Mouse (Mus musculus) heart, embryonic 16.5 days (tissue): Measurements from ENCODE around the gene Gm28729. TPM values are rescaled to one million over a fixed set of nuclear protein-coding genes. Genes with fewer than 3 reads are reported as not detected.
A peak's percentile ranks its signal among the peaks of the same experiment; 100 is the strongest.
"Not testable (repeated sequence)": the region's sequence is repeated elsewhere in the genome, so short reads cannot be mapped to it uniquely, and the experiment has no call there.

Source experiments
- ATAC-seq: fragments of 200-750 bp; cut with Nextera tagmentation; replicated peaks from 2 replicates; pipeline ENCODE4 v1.8.0; 2017; ENCODE audit warnings: moderate number of reproducible peaks; ENCODE audit not compliant: insufficient read depth, low FRiP score; ENCODE audit errors: extremely low read depth
- H3K27ac ChIP-seq: fragments of 300-500 bp; sonication (generic); 2 replicates; pipeline ENCODE4 v1.5.1; 2014; ENCODE audit warnings: mild to moderate bottlenecking, low read length, control low read depth, moderate library complexity
- H3K27me3 ChIP-seq: fragments of 300-500 bp; sonication (generic); 2 replicates; pipeline ENCODE4 v1.6.1; 2014; ENCODE audit warnings: low read length, mixed read lengths; ENCODE audit not compliant: control insufficient read depth, insufficient read depth
- H3K36me3 ChIP-seq: fragments of 300-500 bp; sonication (generic); 2 replicates; pipeline ENCODE4 v1.6.1; 2014; ENCODE audit not compliant: control insufficient read depth, insufficient read depth
- H3K4me1 ChIP-seq: fragments of 300-500 bp; sonication (generic); 2 replicates; pipeline ENCODE4 v1.6.1; 2014; ENCODE audit warnings: low read length, mixed read lengths; ENCODE audit not compliant: control insufficient read depth, insufficient read depth
- H3K4me2 ChIP-seq: fragments of 300-500 bp; sonication (generic); 2 replicates; pipeline ENCODE4 v1.6.1; 2014; ENCODE audit warnings: low read depth, mild to moderate bottlenecking, control low read depth, low read length
- H3K4me3 ChIP-seq: fragments of 300-500 bp; sonication (generic); 2 replicates; pipeline ENCODE4 v1.5.1; 2014; ENCODE audit warnings: mild to moderate bottlenecking, control low read depth, low read length
- H3K9ac ChIP-seq: fragments of 300-500 bp; sonication (generic); 2 replicates; pipeline ENCODE4 v1.6.1; 2014; ENCODE audit warnings: low read length, control low read depth
- H3K9me3 ChIP-seq: fragments of 300-500 bp; sonication (generic); replicated peaks from 2 replicates; pipeline ENCODE4 v1.6.1; 2016; ENCODE audit warnings: low read length; ENCODE audit not compliant: control insufficient read depth
- WGBS: fragments of 180-500 bp; shearing (Covaris S2); extraction: QIAGEN DNeasy Blood & Tissue Kit; methylation state at CpG from one replicate; pipeline ENCODE4 v1.1.7; 2014; 5-methylcytosine and 5-hydroxymethylcytosine counted together
- polyA plus RNA-seq: library from polyadenylated mRNA; unstranded; fragments of >200 nt; fragmentation: Nextera tagmentation; extraction: Ambion mirVana; gene quantifications from 2 replicates; pipeline ENCODE4 v1.2.1, GENCODE M21; 2015

Gm28729 gene
- polyA plus RNA-seq, 1 experiment from 2014 or later: not detected

GRCm38 (mm10) chr9:96530674-96531081 is 5.6 kb upstream of the Gm28729 start:
- ATAC-seq: no peak
- 0 out of 2 replicates have a peak, but pooled peaks cover 3% of the 10 kb centered on the region for H3K4me1 ChIP-seq
- H3K27ac ChIP-seq: no peak overlapping the region
- H3K9me3 ChIP-seq: no peaks in the 10 kb centered on the region
- H3K4me3 ChIP-seq: no peak overlapping the region
- H3K36me3 ChIP-seq: no peaks in the 10 kb centered on the region
- 49% methylated on average over 11 of the region's 11 CpGs for WGBS
- H3K27me3 ChIP-seq: no peaks in the 10 kb centered on the region
- H3K9ac ChIP-seq: no peak overlapping the region
- H3K4me2 ChIP-seq: 0 out of 2 replicates have a peak overlapping the region, but pooled peaks have one; percentile 3

GRCm38 (mm10) chr9:96529961-96530673 is 5.1 kb upstream of the Gm28729 start:
- Histone ChIP-seq H3K27ac (no peak overlapping the region), H3K4me3 (no peak overlapping the region), H3K4me1 (0 out of 2 replicates have a peak, but pooled peaks cover 3% of the 10 kb centered on the region), H3K9me3 (no peaks in the 10 kb centered on the region), H3K27me3 (no peaks in the 10 kb centered on the region), H3K4me2 (0 out of 2 replicates have a peak overlapping the region, but pooled peaks have one; percentile 3), H3K36me3 (no peaks in the 10 kb centered on the region), H3K9ac (no peak overlapping the region)
- ATAC-seq: no peak
- 69% methylated on average over 10 of the region's 10 CpGs for WGBS

- 69% methylated on average over 4 of the region's 4 CpGs for WGBS
- no peak for ATAC-seq
- H3K27me3 ChIP-seq: no peaks in the 10 kb centered on the region
- no peak overlapping the region for H3K9ac ChIP-seq
- H3K36me3 ChIP-seq: no peaks in the 10 kb centered on the region
- no peak overlapping the region for H3K4me3 ChIP-seq
- no peak overlapping the region for H3K4me2 ChIP-seq
- H3K4me1 ChIP-seq: 0 out of 2 replicates have a peak, but pooled peaks cover 3% of the 10 kb centered on the region
- H3K27ac ChIP-seq: no peak overlapping the region
- H3K9me3 ChIP-seq: no peaks in the 10 kb centered on the region
Observed at GRCm38 (mm10) chr9:96526011-96526410, 947 bp upstream of the Gm28729 start.

- Histone ChIP-seq H3K4me3 (no peak overlapping the region), H3K4me2 (no peak overlapping the region), H3K9ac (no peak overlapping the region), H3K36me3 (no peaks in the 10 kb centered on the region), H3K27ac (no peak overlapping the region), H3K4me1 (no peaks in the 10 kb centered on the region), H3K27me3 (no peaks in the 10 kb centered on the region), H3K9me3 (no peaks in the 10 kb centered on the region)
- WGBS: 85% methylated on average over 5 of the region's 5 CpGs
- ATAC-seq: no peak
Observed at GRCm38 (mm10) chr9:96523148-96523547, 1.9 kb downstream of the Gm28729 start.

GRCm38 (mm10) chr9:96521574-96521973 is 3.5 kb downstream of the Gm28729 start:
- not testable (repeated sequence) for H3K4me2 ChIP-seq, H3K9me3 ChIP-seq, H3K4me1 ChIP-seq, H3K9ac ChIP-seq, H3K27me3 ChIP-seq, ATAC-seq, H3K4me3 ChIP-seq, H3K36me3 ChIP-seq, H3K27ac ChIP-seq
- WGBS: 91% methylated on average over 2 of the region's 2 CpGs

- no peaks in the 10 kb centered on the region for H3K4me1 ChIP-seq
- no peaks in the 10 kb centered on the region for H3K36me3 ChIP-seq
- no peak overlapping the region for H3K9ac ChIP-seq
- no peak for ATAC-seq
- H3K27ac ChIP-seq: no peak overlapping the region
- no peaks in the 10 kb centered on the region for H3K27me3 ChIP-seq
- H3K4me2 ChIP-seq: no peak overlapping the region
- H3K4me3 ChIP-seq: no peak overlapping the region
- WGBS: 31% methylated on average over 4 of the region's 4 CpGs
- no peaks in the 10 kb centered on the region for H3K9me3 ChIP-seq
Observed at GRCm38 (mm10) chr9:96517429-96517828, 7.6 kb downstream of the Gm28729 start.

- no peak for ATAC-seq
- H3K9ac ChIP-seq: no peak overlapping the region
- 63% methylated on average over 3 of the region's 3 CpGs for WGBS
- no peaks in the 10 kb centered on the region for H3K4me1 ChIP-seq
- H3K4me2 ChIP-seq: no peak overlapping the region
- no peaks in the 10 kb centered on the region for H3K9me3 ChIP-seq
- H3K36me3 ChIP-seq: no peaks in the 10 kb centered on the region
- H3K4me3 ChIP-seq: no peak overlapping the region
- no peak overlapping the region for H3K27ac ChIP-seq
- H3K27me3 ChIP-seq: no peaks in the 10 kb centered on the region
Observed at GRCm38 (mm10) chr9:96516806-96517205, 8.3 kb downstream of the Gm28729 start.

GRCm38 (mm10) chr9:96515737-96516136 is 9.3 kb downstream of the Gm28729 start:
- ATAC-seq: no peak
- H3K27me3 ChIP-seq: no peaks in the 10 kb centered on the region
- H3K27ac ChIP-seq: no peak overlapping the region
- H3K4me1 ChIP-seq: no peaks in the 10 kb centered on the region
- H3K4me3 ChIP-seq: no peak overlapping the region
- H3K9ac ChIP-seq: no peak overlapping the region
- 79% methylated on average over 5 of the region's 5 CpGs for WGBS
- no peaks in the 10 kb centered on the region for H3K9me3 ChIP-seq
- no peaks in the 10 kb centered on the region for H3K36me3 ChIP-seq
- H3K4me2 ChIP-seq: no peak overlapping the region

- ATAC-seq: no peak
- H3K9ac ChIP-seq: no peak overlapping the region
- 54% methylated on average over 5 of the region's 5 CpGs for WGBS
Observed at GRCm38 (mm10) chr9:96514278-96514677, 10.8 kb downstream of the Gm28729 start.

More at GRCm38 (mm10) chr9:96514278-96514677, 10.8 kb downstream of the Gm28729 start:
- Histone ChIP-seq H3K36me3 (no peaks in the 10 kb centered on the region), H3K27me3 (no peaks in the 10 kb centered on the region), H3K9me3 (no peaks in the 10 kb centered on the region), H3K4me2 (no peak overlapping the region), H3K27ac (no peak overlapping the region), H3K4me3 (no peak overlapping the region), H3K4me1 (no peaks in the 10 kb centered on the region)
